Mouse (Mus musculus) testis, adult 10 weeks (tissue): ENCODE results near the gene Rnf166. TPM values are rescaled to one million over a fixed set of nuclear protein-coding genes. Genes with fewer than 3 reads are reported as not detected.

Experiments used
- polyA plus RNA-seq: library from polyadenylated mRNA; stranded (reverse); fragments of 350-450 nt; fragmentation: Illumina TruSeq; extraction: RNeasy Lipid Tissue Mini Kit (QIAGEN cat#74804); gene quantifications from one replicate; pipeline ENCODE4 v1.2.3, GENCODE M21; 2014; ENCODE audit warnings: low read depth, low replicate concordance

Rnf166 gene
- polyA plus RNA-seq = 26.4 TPM

DNA sequence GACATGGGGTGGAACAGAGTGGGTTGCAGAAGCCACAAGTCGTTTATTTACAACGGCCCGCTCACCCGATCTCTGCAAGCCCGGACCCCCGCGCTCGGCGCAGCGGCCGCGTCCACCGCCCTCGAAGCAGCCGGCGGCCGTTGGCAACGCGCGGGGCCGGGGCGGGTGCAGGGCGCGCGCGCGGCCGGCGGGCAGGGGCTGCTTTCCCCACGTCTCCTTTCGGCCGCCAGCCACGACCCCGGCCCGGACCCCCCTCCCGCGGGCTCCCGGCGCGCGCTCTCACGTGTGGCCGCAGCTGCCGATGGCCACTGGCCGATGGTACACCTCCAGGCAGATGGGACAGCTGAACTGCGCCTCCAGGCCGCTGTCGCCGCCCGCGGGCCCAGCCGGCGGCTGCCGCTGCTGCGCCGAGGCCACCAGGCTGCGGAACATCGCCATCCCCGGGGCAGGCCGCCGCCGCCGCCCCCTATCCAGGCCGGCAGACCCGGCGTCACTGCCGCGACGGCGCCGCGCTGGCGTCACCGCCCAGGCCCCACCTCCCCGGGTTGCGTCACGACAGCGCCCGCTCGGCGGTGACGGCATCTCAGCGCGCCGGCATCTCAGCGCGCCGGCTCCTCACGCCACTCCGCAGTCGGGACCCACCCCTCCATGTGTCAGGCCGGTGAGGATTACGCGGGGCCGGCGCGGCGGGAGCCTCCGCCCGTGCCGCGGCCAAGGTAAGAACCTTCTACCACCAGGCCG, at the start of gene Rnf166, which contains the start of gene Ctu2:
TSS of gene Rnf166 (minus strand) at position 485 of the 741 bp plus-strand sequence.
TSS of gene Ctu2 (plus strand) at position 564 of the 741 bp plus-strand sequence.

DNA sequence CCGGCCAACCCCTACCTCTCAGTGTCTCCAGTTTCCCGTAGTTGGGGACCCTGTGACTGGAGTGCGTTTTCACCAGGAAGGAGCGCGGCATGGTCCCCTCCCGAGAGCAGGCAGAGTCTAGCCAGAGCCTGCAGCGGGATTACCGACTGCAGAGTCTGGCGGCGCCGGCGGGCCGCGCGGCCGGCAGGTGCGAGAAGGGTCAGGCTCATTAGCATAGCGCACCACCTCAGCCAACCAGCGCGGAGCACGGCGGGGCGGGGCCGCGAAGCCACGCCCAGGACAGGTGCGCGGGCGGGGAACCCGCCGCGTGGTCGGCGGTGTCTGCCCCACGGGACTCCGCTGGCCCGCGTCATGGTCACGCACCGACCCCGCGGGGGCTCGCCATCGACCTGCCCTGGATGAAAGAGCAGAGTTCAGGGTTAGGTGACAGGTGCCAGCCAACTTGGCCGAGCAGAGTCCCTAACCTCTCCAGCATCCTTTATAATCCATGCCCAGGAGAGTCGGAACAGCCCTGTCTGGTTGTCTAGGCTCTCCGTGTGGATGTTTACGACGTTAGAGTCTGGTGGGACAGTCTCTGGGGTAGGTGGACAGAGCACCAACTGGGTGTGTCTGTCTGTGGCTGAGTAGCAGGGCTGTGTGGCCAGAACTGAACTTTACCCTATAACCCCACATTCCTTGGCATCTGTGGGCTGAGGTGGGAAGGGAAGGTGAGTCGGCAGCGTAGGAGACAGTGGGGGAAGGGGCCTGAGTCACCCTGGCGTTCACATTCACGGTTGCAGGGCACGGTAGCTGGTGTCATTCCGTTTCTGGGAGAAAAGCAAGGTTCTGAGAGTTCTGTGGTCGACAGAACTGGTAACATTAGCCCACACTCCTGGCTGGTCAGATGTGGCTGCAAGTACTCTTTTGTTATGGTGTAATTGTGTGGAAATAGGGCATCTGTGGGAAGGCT, 15.1 kb downstream of the Rnf166 start, which contains the start of gene Snai3:
TSS of gene Snai3 (minus strand) at position 210 of the 949 bp plus-strand sequence.

DNA sequence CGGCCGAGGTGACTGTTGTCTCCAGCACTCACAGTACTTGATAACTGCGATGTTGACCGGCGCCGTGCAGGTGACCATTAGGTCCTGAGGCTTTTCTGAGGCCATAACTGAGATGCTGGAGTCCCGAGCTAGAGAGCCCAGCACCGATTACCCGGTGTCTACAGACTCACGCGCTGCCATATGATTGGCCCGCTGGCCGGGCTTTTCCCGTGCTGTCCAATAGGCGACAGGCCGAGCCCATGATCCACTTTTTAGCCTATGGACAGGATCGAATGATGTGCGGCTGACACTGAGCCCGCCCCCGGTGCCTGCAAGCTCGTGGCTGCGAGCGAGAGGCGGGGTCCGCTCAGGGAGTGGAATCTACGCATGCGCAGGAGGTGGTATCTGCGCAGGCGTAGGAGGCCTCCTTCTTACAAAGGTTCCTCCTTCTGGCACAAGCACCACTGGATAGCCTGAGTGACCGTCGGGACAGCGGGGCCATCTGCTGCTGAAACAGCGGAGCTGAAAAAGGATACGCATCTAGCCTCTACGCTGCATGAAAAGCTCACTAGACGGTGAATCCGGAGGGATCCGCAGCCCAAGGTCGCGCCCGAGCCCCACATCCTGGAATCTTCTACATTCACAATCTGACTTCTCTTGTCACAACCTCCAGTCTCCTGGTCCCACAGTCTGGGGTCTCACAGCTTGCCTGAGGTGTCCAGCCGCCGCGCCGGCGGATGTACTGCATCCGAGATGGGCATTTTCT, 32.4 kb downstream of the Rnf166 start, which contains the start of gene Mvd:
TSS of gene Mvd (minus strand) at position 161 of the 745 bp plus-strand sequence.

DNA sequence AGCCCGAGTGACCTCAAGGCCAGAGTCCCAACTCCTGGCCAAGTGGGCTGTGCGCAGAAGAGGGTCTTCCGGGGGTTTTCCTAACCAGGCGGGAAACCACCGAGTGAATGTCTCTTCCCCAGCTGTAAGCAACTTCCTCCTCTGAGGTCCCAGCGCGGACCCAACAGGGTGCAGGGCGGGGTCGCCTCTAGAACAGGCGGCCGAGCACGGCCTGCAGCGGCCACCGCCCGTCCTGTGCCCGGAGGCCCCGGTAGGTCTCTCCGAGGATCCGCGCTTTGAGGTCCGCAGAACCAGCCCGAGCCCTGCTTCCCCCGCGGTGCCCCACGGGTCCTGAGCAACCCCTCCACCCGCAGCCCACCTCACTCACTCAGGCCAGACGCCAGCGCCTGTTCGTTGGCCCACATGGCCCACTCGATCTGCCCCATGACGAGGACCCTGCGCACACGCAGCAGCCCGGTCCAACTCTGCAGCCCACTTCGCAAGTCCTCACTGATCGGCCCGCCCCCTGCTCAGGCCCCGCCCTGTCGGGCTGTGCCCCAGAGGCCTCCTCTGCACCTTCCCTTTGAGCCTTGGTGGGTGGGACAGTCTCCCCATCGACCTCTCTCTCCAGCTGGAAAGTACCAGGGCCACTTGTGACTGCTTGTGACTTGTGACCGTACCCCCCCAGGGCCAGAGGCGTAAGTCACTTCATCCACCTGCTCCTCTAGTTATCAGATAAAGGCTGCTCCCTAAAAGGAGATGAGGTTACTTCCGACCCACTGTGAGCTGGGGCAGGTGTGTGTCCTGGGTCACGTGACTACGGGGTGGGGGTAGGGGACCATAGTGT, 43.2 kb downstream of the Rnf166 start, which contains the start of gene Cyba:
TSS of gene Cyba (minus strand) at position 488 of the 826 bp plus-strand sequence.

DNA sequence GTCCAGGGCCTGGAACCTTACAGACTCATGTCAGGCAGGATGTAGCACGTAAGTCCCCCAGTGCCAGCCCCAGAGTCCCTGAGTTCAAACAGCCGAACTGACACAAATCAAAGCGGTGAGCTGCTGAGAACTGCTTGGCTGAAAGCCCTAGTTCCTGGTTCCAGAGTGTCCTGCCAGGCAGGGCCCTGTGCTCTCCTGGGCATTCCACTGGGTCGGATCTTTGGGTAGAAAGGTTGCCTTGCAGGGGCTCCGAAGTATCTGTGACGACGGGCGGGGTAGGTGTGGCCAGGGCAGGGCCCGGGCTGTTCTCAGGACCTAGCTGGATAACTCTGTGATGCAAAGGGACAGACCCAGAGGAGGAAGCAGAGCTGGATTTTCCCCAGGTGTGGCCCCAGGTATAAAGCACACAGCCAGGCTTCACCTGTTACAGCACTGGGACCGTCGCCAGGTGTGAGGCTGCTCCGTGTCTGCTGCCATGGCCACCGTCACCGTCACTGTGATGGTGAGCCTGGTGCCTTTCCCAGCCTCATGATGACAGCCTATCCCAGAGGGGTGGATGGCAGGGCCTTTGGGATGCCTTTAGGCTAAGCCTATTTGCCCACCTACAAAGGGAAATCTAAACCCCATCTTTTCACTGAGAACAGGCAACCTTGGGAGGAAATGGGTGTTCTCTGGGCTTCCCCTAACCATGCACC, 54.3 kb downstream of the Rnf166 start, which contains the start of gene Il17c:
TSS of gene Il17c (plus strand) at position 645 of the 695 bp plus-strand sequence.

Other genes with a start within 250 kb of the Rnf166 start
- not detected for gene Zfpm1, start 193.9 kb downstream of the Rnf166 start, polyA plus RNA-seq
- gene Trhr2, start 115.3 kb downstream of the Rnf166 start, polyA plus RNA-seq = not detected
- 10.9 TPM for gene Zc3h18, start 99.5 kb downstream of the Rnf166 start, polyA plus RNA-seq
- gene Il17c, start 54.0 kb downstream of the Rnf166 start, polyA plus RNA-seq = not detected
- not detected for gene Cyba, start 43.1 kb downstream of the Rnf166 start, polyA plus RNA-seq
- gene Mvd, start 32.6 kb downstream of the Rnf166 start, polyA plus RNA-seq = not detected
- 0.17 TPM for gene Snai3, start 15.3 kb downstream of the Rnf166 start, polyA plus RNA-seq
- gene Ctu2, start 79 bp upstream of the Rnf166 start, polyA plus RNA-seq = 0.27 TPM
- 0.50 TPM for gene Piezo1, start 75.3 kb upstream of the Rnf166 start, polyA plus RNA-seq
- gene Cdt1, start 92.0 kb upstream of the Rnf166 start, polyA plus RNA-seq = 0.59 TPM
- 4.8 TPM for gene Aprt, start 100.8 kb upstream of the Rnf166 start, polyA plus RNA-seq
- gene Galns, start 135.4 kb upstream of the Rnf166 start, polyA plus RNA-seq = 0.53 TPM
- gene Trappc2l, start 135.6 kb upstream of the Rnf166 start, polyA plus RNA-seq = 10.4 TPM
- gene Pabpn1l, start 146.7 kb upstream of the Rnf166 start, polyA plus RNA-seq = not detected
- gene Cbfa2t3, start 223.0 kb upstream of the Rnf166 start, polyA plus RNA-seq = 0.11 TPM